Mouse (Mus musculus): ENCODE measurements around the gene Swt1.
"Not testable (repeated sequence)": the region's sequence is repeated elsewhere in the genome, so short reads cannot be mapped to it uniquely, and the experiment has no call there.

The Swt1 gene

GRCm38 (mm10) chr1:151428263-151429221 lies at the start of gene Swt1, which contains the start of gene Trmt1l:
TSS of gene Swt1 (minus strand) at chr1:151428455.
TSS of gene Trmt1l (plus strand) at chr1:151428542.
- peak; percentile 94 for DNase-seq (ENCODE audit: low read depth)

- DNase-seq (ENCODE audit: low read depth) = not testable (repeated sequence)
Measured at GRCm38 (mm10) chr1:151472386-151472785, 44.1 kb upstream of the Swt1 start.

GRCm38 (mm10) chr1:151471429-151471828 lies 43.2 kb upstream of the Swt1 start:
- no peak for DNase-seq (ENCODE audit: low read depth)

- DNase-seq (ENCODE audit: low read depth) = no peak
Measured at GRCm38 (mm10) chr1:151466571-151466970, 38.3 kb upstream of the Swt1 start.

- DNase-seq (ENCODE audit: low read depth) = no peak
Measured at GRCm38 (mm10) chr1:151464914-151465313, 36.7 kb upstream of the Swt1 start.

GRCm38 (mm10) chr1:151461265-151461664 lies 33.0 kb upstream of the Swt1 start:
- no peak for DNase-seq (ENCODE audit: low read depth)

- peak; percentile 70 for DNase-seq (ENCODE audit: low read depth)
Measured at GRCm38 (mm10) chr1:151457087-151457486, 28.8 kb upstream of the Swt1 start.

- DNase-seq (ENCODE audit: low read depth) = no peak
Measured at GRCm38 (mm10) chr1:151451946-151452345, 23.7 kb upstream of the Swt1 start.

GRCm38 (mm10) chr1:151450851-151451250 lies 22.6 kb upstream of the Swt1 start:
- no peak for DNase-seq (ENCODE audit: low read depth)

- no peak for DNase-seq (ENCODE audit: low read depth)
Measured at GRCm38 (mm10) chr1:151449866-151450265, 21.6 kb upstream of the Swt1 start.

GRCm38 (mm10) chr1:151435431-151435830 lies 7.2 kb upstream of the Swt1 start:
- DNase-seq (ENCODE audit: low read depth) = no peak

GRCm38 (mm10) chr1:151429316-151429715 lies 1.1 kb upstream of the Swt1 start:
- peak; percentile 50 for DNase-seq (ENCODE audit: low read depth)

- DNase-seq (ENCODE audit: low read depth) = no peak
Measured at GRCm38 (mm10) chr1:151427888-151428262, 380 bp downstream of the Swt1 start.

GRCm38 (mm10) chr1:151426947-151427600 lies 1.2 kb downstream of the Swt1 start:
- DNase-seq (ENCODE audit: low read depth) = peak; percentile 20

- no peak for DNase-seq (ENCODE audit: low read depth)
Measured at GRCm38 (mm10) chr1:151422178-151422577, 6.1 kb downstream of the Swt1 start.

GRCm38 (mm10) chr1:151409827-151410226 lies 18.4 kb downstream of the Swt1 start:
- no peak for DNase-seq (ENCODE audit: low read depth)

GRCm38 (mm10) chr1:151390029-151390428 lies 38.2 kb downstream of the Swt1 start:
- DNase-seq (ENCODE audit: low read depth) = no peak

GRCm38 (mm10) chr1:151377353-151377752 lies 50.9 kb downstream of the Swt1 start:
- no peak for DNase-seq (ENCODE audit: low read depth)

- DNase-seq (ENCODE audit: low read depth) = no peak
Measured at GRCm38 (mm10) chr1:151372823-151373222, 55.4 kb downstream of the Swt1 start.

GRCm38 (mm10) chr1:151371543-151371942 lies 56.7 kb downstream of the Swt1 start:
- DNase-seq (ENCODE audit: low read depth) = no peak

- DNase-seq (ENCODE audit: low read depth) = no peak
Measured at GRCm38 (mm10) chr1:151370573-151370972, 57.7 kb downstream of the Swt1 start.

GRCm38 (mm10) chr1:151368444-151368843 lies 59.8 kb downstream of the Swt1 start:
- no peak for DNase-seq (ENCODE audit: low read depth)

GRCm38 (mm10) chr1:151367721-151368324 lies 60.4 kb downstream of the Swt1 start:
- no peak for DNase-seq (ENCODE audit: low read depth)

Data from naive thymus-derived CD4-positive, alpha-beta T cell, adult 2 months (primary cell).